Mouse (Mus musculus) retina, postnatal 1 day (tissue): ENCODE measurements around the gene Cfd.

Experiments
- DNase-seq: peaks from one replicate; pipeline ENCODE4 v3.0.0-alpha.2; 2012

Cfd gene

GRCm38 (mm10) chr10:79934272-79934721 lies 43.6 kb downstream of the Cfd start:
- DNase-seq = no peak

- no peak for DNase-seq
Observed at GRCm38 (mm10) chr10:79934794-79935569, 44.3 kb downstream of the Cfd start.

GRCm38 (mm10) chr10:79936284-79936910 lies 45.7 kb downstream of the Cfd start:
- DNase-seq = no peak

GRCm38 (mm10) chr10:79936911-79937441 lies 46.3 kb downstream of the Cfd start:
- peak; percentile 83 for DNase-seq

- no peak for DNase-seq
Observed at GRCm38 (mm10) chr10:79937775-79938526, 47.3 kb downstream of the Cfd start.

- no peak for DNase-seq
Observed at GRCm38 (mm10) chr10:79940749-79941148, 50.1 kb downstream of the Cfd start.
